Mouse (Mus musculus): ENCODE data around the gene Neo1.

GRCm38 (mm10) chr9:59024245-59024844, 11.9 kb downstream of the Neo1 start:
- TF ChIP-seq CTCF (IDR thresholded peaks at IDR 0.05; ENCODE audit: low read depth, low read length) (no peak), POLR2A (IDR thresholded peaks at IDR 0.05; ENCODE audit: borderline replicate concordance, low read depth, low read length) (no peak)

All from bone marrow macrophage, adult 2 months (primary cell).